Mouse (Mus musculus): ENCODE data around the gene Syt12.
"Not testable (repeated sequence)": the region's sequence is repeated elsewhere in the genome, so short reads cannot be mapped to it uniquely, and the experiment has no call there.

Gene Syt12

DNA sequence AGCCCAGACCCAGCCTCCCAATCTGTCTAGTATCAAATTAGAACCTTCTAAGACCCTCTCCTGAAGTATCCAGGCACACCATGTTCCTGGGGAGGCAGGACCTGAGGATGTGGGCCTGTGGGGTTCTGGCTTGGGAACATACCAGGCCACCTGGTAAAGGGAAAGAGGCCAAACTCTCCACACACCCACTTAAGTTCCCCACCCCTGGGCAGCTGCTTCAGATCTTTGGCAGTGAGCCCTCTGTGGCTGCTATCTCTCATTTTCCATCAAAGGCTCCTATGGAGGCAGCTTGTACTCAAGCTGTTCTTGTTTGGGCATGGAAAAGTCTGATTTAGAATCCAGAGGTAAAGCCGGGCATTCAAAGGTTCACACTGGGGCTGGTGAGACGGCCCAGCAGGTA lies 10.6 kb upstream of the Syt12 start:
- no peak for DNase-seq

DNA sequence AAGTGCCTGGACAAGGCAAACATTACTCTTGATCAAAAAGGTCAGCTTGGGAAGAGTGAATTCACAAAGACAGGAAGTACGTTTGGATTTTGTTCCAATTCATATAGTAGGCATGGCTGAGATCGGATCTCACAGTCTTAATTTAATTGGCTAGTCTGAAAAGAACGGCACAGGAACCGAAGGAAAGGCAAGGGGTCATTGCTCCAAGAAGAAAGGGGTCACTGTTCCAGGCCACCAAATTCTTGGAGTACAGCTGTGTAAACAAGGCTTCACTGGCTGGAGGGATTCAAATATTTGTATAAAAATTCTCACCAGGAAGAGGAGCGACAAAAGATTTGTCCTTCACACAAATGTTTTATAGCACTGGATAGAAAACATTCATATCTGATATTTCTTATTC lies 7.8 kb upstream of the Syt12 start:
- no peak for DNase-seq

DNA sequence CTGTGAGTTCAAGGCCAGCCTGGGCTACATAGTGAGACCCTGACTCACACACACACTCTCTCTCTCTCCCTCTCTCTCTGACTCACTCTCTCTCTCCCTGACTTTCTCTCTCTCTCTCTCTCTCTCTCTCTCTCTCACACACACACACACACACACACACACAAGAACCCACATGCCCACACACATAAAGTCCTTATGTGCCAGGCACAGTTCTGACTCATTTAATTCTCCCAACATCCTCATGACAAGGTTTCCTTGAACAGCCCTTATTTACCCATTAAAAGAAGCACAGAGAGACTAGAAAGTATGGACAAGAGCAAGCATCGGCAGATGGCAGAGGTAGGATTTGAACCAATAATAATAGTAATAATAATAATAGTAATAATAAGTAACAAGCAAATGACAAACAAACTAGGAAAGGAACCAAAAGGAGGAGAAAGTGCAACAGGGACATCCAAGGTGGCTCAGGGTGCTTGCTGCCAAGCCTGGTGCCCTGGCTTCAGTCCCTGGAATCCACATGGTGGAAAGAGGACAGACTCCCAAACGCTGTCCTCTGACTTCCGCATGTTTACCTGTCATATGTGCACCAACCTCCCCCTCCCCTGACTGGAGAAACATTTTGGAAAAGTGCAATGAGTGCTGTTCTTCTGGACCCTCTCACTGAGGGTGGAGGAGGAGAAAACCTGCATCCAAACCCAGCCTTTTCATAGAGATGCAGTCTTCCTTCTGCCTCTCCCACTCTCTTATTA lies 5.0 kb upstream of the Syt12 start:
- DNase-seq: no peak

DNA sequence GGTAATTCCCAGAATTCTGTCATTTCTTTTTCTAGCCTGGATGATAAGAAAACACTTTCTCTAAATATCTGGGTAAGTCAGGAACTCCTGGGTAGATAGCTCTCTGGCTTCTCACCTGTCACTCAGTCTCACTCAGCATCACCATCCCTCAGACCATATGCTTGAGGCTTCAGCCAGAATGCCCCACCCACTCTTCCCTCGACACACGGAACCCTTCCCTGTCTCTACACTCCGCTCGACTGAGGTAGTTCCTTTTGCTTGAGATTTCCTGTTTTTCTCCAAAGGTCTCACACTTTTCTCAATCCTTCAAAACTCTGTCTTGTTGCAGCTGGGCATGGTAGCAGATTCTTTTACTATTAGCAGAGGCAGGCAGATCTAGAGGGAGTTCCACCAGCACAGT lies 4.1 kb upstream of the Syt12 start:
- DNase-seq: peak; percentile 81

DNA sequence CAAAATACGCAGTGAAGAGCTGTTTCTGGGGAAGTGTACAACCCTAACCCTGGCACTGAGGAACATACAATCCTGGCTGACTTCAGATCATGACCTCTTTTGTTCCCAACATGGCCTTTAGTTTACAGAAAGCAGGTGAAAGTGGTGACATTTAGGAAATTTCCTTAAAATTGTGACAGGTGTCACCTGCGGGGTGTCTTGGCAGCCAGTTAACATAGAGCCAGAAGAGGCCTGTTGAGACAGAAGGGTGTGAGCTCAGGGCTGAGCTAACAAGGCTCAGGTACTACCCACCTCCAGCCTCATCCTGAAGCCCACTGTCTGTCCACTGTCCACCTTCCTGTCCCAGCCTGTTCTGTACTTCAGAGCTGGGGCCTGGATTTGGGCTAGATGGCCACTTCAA lies 2.8 kb upstream of the Syt12 start:
- no peak for DNase-seq

DNA sequence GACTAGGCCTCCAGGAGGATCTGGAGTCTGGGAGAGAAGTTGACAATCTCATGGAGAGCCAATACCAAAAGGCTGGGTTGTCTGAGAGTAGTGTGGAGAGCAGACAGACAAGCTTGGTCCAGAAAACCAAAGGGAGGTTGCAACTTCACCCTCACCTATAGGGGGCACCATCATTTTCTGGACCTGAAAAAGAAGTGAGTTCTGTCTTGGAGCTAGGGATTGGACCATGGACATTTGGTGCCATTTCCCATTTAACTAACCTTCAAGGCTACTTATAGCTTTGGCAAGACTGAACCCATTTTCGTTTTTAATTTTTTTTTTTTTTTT lies 906 bp upstream of the Syt12 start:
- DNase-seq: no peak

DNA sequence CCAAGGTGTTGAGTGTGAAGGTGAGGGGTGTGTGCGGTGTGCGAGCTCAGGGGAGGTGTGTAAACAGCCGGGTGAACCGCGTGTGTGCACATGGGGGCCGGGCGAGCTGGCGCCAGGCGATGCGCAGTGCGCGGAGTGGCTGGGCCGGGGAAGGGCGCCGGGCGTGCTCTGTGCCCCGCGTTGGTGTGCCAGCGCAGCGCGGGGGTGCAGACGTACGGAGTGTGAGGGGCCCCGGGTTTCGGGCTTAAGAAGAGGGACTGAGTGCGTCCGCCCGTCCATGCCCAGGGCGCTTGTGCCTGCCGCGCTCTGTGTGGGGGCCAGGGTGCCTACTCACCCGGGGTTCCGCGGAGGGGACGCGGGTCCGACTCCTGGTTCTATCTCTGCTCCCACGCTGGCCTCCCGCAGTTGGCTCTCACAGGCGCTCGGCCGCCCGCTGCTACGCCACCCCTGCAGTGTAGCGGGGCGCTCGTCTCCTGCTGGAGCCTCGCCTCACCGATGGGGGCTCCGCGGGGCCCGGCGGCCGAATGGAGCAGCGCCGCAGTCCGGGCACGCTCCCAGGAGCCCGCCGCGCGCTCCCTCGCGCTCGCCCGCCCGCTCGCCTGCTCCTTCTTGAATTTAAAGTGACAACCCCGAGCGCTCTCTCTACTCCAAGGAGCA lies 518 bp downstream of the Syt12 start:
- DNase-seq: peak; percentile 77

DNA sequence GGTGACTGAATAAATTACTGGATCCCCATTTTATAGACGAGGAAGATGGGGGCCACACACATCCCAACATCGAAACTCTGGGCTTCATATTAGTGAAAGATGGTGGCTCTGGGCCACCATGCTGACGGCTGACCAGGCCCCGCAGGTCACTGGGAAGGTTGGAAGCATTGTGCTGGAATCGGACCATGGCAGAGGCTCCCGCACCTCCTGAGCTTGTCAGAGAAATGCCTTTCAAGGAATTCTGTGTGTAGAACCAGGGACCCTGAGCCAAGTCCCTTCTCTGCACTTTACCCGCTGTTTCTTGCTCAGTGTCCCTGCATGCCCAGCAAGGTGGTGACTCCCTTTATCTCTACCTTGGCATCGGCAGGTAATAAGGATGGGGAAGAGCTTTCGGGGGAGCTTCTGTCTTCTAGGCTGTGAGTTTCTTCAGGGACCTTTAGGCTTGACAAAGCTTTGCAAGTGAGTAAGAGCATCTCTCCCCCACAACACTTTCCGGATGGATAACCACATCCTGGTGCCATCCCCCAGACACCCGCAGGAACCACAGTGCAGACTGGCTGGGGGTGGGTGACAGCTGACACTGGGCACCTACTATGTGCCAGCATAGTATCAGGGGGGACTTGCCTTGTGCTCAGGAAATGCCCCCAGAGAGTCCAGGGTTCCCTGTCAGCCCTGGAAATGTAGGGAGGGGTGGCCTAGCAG lies 1.9 kb downstream of the Syt12 start:
- peak; percentile 49 for DNase-seq

DNA sequence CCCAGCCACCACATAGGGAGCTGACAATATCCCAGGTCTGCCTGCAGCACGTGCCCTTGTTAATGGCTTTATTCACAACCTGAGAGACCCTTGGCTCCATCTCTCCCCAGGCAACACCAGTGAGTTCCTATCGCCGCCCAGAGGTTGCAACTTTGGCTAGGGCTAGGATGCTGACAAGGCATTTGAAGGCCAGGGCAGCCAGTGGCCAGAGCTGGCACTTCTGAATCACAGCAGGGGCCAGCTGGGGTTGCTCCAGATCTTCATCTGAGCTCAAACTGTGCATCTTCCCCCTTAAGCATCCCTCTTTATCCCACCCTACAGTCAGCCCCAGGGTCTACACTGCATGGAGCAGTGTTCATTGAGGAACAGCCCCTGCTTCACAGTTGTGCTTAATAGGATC lies 2.5 kb downstream of the Syt12 start:
- DNase-seq: no peak

DNA sequence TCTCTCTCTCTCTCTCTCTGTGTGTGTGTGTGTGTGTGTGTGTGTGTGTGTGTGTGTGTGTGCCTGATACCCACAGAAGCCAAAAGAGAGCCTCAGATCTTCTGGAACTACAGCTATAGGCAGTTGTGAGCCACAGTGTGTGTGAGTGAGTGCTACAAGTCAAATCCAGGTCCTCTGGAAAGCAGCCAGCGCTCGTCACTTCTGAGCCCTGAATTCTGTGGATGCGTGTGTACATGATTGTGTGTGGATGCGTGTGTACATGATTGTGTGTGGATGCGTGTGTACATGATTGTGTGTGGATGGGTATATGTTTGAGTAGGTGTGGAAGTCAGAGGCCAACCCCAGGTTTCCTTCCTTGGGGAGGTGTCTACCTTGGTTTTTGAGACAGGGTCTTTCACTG lies 3.7 kb downstream of the Syt12 start:
- no peak for DNase-seq

DNA sequence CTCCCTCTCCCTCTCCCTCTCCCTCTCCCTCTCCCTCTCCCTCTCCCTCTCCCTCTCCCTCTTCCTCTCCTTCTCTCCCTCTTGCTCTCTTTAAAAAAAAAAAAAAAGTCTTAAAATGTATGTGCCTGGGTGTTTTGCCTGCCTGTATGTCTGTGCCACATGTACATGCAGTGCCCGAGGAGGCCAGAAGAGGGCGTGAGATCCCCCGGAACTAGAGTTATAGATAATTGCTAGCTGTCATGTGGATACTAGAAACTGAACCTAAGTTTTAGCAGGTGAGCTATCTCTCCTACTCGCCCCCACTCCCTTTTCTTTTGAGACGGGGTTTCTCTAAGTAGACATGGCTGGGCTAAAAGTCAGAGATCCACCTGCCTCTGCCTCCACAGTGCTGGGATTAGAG lies 8.9 kb downstream of the Syt12 start:
- DNase-seq: no peak

DNA sequence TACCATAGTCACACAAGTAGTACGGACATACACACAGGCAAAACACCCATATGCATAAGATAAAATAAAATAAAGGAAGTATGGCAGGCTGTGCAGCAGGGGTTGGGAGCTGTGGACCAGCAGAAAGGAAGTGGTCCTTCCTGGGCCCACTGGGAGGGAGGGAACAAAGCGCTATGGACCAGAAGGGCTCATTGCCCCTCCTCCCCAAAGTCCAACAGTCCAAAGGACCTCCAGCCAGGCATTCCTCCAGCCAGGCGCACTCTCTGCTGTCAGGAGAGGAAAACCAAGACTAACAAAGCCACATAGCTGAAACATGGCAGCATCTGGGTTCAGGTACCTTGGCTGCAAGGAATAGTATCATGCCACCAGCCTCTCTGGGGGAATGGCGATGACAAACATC lies 12.6 kb downstream of the Syt12 start:
- no peak for DNase-seq

DNA sequence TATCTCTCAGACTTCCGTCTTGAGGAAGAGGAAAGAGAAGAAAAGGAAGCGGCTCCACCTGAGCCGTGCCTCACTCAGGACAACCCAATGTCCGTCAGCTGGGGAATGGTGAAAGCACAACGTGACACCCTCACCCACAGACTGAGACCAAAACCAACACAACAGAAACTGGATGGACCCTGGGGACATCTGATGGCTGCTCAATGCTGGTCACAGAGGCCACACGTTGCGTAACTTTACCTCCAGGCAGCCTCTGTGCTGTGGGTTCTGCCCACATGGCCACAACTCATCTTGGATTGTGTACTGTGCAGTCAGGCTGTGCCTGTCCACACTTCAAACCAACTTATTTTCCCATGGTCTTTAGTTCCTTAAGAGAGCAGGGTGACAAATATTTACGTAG lies 15.3 kb downstream of the Syt12 start:
- no peak for DNase-seq

DNA sequence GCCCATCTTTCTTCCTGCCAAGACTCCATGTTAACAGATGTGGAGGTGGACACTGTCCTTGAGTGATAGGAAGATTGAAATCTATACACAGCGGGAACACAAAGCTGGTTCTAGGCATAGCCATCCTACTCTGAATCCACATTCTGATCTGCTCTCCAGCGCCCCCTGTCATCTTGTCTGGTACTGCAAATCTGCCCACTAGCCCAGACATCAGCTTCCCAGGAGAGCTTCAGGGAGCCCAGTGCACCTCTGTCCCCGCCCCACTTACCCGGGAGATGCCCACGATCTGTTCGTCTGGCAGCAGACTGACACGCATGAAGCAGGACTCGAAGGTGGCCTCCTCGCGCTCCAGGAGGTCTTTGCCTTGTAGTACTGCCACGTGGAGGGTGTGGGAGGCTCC lies 21.0 kb downstream of the Syt12 start:
- DNase-seq: no peak

DNA sequence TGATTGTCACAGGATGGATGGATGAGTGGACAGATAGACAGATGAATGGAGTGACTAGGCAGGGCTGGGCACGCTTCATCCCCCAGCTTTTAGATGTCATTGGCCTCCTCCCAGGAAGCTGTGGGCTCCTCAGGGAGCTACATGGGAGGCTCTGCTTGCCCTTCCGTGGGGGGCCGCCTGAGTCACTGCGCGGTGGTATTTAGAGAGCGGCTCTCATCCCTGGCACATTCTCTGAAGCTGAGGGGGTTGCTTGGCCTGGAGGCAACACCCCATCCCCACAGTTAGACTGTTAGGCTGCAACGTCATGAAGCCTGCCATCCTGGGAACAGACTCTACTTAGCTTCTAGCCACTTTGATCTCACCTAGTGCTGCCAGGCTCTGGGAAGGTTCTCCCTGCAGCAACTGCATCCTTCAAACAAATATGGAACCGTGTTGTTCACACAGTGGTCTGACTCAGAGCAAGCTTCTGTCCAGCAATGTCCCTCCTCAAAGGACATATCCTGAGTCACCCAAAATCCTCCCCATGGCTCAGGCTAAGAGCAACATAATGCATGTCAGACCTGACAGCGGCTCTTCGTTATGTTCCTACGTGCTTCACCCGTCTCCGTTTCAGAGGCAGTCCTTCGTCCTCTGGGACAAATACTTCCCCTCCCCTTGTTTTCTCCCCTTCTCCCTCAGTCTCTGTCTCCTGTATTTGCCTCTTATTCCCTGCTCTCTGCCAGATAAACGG lies 22.0 kb downstream of the Syt12 start:
- peak; percentile 49 for DNase-seq

DNA sequence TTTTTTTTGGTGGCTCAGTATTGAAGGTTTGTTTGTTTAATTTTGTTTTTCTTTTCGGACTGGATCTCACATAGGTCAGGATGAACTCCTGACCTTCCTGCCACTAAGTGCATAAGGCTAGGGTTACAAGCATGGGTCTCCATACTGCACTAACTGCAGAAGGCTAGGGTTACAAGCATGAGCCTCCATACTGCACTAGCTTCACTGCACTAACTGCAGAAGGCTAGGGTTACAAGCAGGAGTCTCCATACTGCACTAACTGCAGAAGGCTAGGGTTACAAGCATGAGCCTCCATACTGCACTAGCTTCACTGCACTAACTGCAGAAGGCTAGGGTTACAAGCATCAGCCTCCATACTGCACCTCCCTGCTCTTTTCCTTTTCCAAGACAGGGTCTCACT lies 23.2 kb downstream of the Syt12 start:
- DNase-seq: not testable (repeated sequence)

DNA sequence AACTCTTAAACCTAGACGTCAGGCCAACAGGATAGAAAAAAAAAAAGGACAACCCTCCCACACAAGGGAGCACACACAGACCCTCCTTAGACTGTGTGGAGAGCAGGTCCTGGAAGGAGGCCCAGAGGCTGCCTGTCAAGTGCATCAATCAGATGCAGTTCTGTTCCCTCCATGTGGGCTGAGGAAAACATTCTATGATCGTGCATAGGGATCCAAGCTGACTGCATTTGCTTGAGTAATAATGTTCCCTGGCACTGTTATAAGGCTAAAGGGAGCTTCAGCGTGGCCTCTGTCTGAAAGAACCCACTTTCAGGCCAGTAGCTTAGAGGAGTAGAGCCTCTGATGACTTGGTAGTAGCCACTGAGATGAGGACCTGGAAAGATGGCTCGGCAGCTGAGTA lies 24.7 kb downstream of the Syt12 start:
- DNase-seq: no peak

DNA sequence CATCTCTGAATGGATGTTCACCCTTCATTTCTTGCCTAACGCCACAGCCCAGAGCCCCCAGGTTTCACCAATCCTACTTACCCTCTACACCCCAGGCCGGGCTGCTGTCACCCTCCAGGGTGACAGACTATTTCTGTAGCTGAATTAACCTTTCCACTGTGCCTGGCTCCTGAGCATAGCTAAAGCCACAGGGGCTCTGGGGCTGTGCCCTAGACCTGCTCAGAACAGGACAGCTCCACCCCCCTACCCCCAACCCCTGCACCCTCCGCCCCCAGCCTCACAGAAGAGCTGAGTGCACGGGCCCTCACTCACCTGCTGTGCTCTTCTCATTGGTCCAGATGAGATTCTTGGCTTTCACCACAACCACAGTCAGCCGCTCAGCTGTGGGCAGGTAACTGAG lies 25.3 kb downstream of the Syt12 start:
- DNase-seq: no peak

DNA sequence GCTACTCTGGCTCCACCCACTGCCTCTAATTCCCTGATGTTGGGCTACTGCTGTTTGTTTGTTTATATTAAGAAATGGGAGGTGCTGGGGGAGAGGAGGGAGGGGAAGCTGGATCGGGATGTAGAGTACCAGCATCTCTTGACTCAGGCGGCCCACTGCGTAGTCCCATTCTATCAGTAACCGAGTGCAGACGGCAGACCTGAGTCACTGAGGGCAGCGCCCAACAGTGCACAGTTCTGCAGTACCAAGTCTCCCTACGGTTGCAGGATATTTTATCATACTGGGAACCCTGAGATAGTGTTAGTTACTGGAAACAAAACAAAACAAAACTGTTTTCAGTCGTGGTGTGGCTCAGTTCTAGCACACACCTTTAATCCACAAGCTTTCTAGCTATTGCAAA lies 26.1 kb downstream of the Syt12 start:
- DNase-seq: no peak

DNA sequence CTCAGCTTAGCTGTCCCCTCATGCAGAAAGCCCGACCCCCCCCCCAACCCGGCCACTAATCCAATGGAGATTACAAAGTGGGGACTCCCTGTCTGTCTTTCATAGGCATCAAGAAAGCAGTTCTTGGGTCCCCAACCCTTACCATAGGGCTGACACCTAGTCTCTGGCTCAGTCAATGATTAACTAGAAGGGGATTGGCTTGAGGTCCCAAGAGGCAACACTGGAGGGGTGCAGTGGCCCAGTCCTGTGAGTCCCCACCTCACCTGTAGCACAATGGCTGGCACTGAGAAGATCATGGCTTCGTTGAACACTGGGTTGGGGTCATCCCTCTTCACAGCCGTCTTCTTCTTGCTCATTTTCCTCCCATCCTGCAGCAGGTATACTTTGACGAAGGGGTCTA lies 26.6 kb downstream of the Syt12 start:
- no peak for DNase-seq

DNA sequence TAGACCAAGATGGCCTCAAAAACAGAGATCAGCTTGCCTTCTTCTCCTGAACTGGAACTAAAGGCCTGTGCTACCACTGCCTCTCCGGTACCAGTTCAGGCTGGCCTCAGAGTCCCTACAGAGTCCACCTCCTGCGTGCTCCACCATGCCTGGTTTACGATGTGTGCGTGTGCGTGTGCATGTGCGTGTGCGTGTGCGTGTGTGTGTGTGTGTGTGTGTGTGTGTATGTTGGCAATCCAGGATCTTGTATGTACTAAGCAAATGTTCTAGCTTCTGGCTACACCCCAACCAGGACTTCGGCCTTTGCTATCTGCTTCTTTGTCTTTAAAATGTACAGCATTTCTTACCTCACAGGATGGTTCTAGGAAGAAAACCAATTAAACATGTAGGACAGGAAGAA lies 28.0 kb downstream of the Syt12 start:
- no peak for DNase-seq

DNA sequence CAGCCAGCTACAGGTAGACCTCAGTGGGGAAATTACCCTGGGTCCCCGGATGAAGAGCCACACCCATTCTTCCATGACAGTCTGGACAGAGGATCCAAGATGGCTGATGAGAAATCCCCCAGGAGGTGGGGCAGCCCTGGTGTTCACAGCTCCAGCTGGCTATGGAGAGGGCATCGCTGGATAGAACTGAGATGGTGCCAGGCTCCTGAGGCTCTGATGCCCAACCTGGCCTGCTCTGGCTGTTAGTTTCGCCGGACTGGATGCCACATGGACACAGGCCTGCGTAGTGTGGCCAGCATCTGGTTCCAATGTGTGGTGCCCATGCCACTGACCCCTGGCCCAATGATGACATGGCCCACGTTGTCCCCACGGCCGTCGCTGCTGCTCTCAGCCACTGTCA lies 29.8 kb downstream of the Syt12 start:
- no peak for DNase-seq

DNA sequence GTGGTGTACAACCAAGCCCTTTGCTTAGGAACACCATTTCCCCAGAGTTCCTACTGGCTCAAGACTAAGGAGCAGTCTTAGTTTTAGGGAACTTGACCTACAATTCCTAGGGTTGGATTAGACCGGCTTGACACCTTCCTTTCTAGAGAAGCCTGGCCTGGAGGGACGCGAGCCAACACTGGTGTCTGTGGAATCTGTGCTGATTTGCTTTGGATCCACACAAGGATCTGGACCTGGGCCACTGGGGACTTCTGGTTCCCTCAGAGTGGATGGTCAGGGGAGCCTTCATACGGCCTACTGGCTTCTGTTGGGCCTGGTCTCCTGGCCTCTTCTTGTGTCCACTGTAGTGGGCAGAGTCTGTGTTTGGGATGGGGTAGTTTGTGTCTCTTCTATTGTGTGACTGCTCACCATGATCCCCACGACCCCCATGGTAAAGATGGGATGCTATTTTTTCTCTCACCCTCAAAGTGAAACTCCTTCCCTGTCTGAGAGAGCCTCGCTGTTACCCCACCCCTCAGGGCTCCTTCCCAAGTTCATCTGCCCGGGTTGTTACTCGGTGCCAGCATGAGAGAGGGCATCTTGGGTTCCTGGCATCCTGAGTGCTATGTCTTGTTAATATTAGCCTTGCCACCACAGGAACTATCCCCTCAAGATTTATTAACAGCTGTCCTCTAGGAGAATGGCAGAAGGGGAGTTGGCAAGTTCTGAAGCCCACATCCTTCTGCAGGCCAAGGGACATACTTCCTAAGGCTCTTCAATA lies 30.4 kb downstream of the Syt12 start:
- DNase-seq: no peak
